Mouse (Mus musculus) cerebellum, adult 2 months (tissue): ENCODE data around the gene Espn. TPM values are rescaled to one million over a fixed set of nuclear protein-coding genes. Genes with fewer than 3 reads are reported as not detected.
A peak's percentile ranks its signal among the peaks of the same experiment; 100 is the strongest.

Experiments used
- DNase-seq, 2 experiments: peaks; one replicate each; pipeline ENCODE4 v3.0.0; 2021
- H3K27ac ChIP-seq: fragments of 200-500 bp; 2 replicates; pipeline ENCODE4 v1.5.1; 2012; ENCODE audit warnings: low read length, control low read depth, inconsistent platforms; ENCODE audit not compliant: insufficient read depth
- H3K27me3 ChIP-seq: fragments of 200-500 bp; 2 replicates; pipeline ENCODE4 v1.6.1; 2012; ENCODE audit warnings: inconsistent platforms, mild to moderate bottlenecking, low read length, moderate library complexity; ENCODE audit not compliant: control insufficient read depth, insufficient read depth
- H3K4me1 ChIP-seq: fragments of 200-500 bp; 2 replicates; pipeline ENCODE4 v1.6.1; 2011; ENCODE audit warnings: low read length; ENCODE audit not compliant: control insufficient read depth, insufficient read depth
- H3K4me3 ChIP-seq: fragments of 200-500 bp; replicated peaks from 2 replicates; pipeline ENCODE3; 2011; ENCODE audit warnings: mild to moderate bottlenecking, low read depth, low read length, control low read depth; ENCODE audit not compliant: insufficient read depth
- CTCF ChIP-seq: fragments of 200-500 bp; IDR thresholded peaks from 2 replicates; pipeline ENCODE4 v1.5.1; 2011; ENCODE audit warnings: low read depth, mild to moderate bottlenecking, control low read depth, low read length, moderate library complexity, borderline replicate concordance; ENCODE audit not compliant: insufficient read depth
- POLR2A ChIP-seq: fragments of 200-500 bp; IDR thresholded peaks from 2 replicates; pipeline ENCODE4 v1.6.1; 2011; ENCODE audit warnings: low read length, control low read depth, borderline replicate concordance; ENCODE audit not compliant: insufficient read depth
- WGBS: fragments of 180-500 bp; shearing (Covaris S2); methylation state at CpG from one replicate; pipeline ENCODE4 v1.1.7; 2018; 5-methylcytosine and 5-hydroxymethylcytosine counted together
- polyA plus RNA-seq: library from polyadenylated mRNA; depleted of rRNA; stranded (reverse); fragments of >200 nt; gene quantifications from 2 replicates; pipeline ENCODE4 v1.2.3, GENCODE M21; 2012

Gene Espn
- polyA plus RNA-seq, 1 experiment = 7.1 TPM

DNA sequence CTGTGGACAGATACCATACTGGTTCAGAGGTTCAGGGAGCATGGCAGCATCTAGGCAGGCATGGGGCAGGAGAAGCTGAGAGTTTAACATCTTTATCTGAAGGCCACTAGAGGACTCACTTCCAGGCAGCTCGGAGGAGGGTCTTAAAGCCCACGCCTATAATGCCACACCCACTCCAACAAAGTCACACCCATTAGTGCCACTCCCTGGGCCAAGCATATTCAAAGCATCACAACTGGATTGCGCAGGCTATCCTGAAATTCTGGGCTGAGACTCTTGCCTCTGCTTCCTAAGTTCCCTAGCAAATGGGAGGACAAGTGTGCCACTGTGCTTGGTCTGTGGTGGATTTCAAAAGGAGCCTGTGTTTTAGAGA is 33.0 kb upstream of the Espn start:
- TF ChIP-seq CTCF = no peak
- TF ChIP-seq POLR2A = no peak
- no peak for DNase-seq
- H3K27ac ChIP-seq = no peak overlapping the region; the same call in 1 of the 2 replicates

DNA sequence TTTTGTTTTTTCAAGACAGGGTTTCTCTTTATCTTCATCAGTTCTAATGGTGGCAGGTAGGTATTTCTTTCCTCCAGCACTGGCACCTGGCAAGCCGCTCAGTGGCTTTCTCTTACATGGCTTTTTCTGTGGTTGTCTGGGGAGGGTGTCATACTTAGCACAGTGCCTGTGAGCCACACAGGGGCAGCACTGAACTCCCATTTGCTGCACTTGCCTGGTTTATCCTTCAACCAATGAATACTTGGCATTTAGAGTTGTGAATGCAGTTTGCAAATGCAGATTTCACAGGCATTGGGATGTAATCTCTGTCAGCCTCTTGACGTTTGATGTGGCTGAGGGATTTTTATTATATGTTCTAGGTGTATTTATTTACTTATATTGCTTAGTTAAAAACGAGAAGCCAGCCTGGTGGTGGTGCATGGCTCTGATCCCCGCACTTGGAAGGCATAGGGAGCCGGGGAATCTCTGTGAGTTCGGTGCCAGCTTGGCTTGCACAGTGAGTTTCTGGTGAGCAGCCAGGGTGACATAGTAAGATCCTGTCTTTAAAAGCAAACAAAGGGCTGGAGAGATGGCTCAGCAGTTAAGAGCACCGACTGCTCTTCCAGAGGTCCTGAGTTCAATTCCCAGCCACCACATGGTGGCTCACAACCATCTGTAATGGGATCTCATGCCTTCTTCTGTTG is 32.3 kb upstream of the Espn start:
- WGBS = 8% methylated on average over 7 of the region's 7 CpGs
- Histone ChIP-seq H3K4me3 (no peak overlapping the region), H3K4me1 (peaks cover 43% of the 10 kb centered on the region), H3K27me3 (no peaks in the 10 kb centered on the region), H3K27ac (no peak overlapping the region)
- peak; percentile 70 to 76 for DNase-seq
- no peak for TF ChIP-seq POLR2A
- TF ChIP-seq CTCF = peak; percentile 48; the same call in 1 of the 2 replicates

More for the DNA sequence above, 33.0 kb upstream of the Espn start:
- no peak overlapping the region for H3K4me3 ChIP-seq
- no peaks in the 10 kb centered on the region for H3K27me3 ChIP-seq
- WGBS = 33% methylated on average over 3 of the region's 3 CpGs
- H3K4me1 ChIP-seq = peaks cover 46% of the 10 kb centered on the region

DNA sequence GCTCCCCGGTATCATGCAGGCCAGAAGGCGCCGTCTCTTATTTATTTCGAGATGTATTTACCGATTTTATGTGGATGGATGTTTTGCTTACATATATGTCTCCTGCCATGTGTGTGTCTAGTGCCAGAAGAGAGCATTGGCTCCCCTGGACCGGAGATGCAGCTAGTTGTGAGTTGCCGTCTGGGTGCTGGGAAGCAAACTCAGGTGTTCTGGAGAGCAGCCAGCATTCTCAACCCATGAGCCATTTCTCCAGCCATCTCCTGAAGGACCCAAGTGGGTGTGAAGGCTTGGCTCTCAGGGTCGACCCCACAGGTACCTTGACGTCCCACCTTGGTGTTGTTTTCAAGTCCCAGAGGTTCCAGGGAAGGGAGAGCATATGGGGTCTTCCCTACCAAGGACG is 30.0 kb upstream of the Espn start:
- Histone ChIP-seq H3K4me1 (peaks cover 41% of the 10 kb centered on the region), H3K4me3 (no peak overlapping the region), H3K27me3 (no peaks in the 10 kb centered on the region), H3K27ac (no peak overlapping the region)
- no peak for DNase-seq
- TF ChIP-seq CTCF = no peak
- no peak for TF ChIP-seq POLR2A
- WGBS = 58% methylated on average over 10 of the region's 10 CpGs

DNA sequence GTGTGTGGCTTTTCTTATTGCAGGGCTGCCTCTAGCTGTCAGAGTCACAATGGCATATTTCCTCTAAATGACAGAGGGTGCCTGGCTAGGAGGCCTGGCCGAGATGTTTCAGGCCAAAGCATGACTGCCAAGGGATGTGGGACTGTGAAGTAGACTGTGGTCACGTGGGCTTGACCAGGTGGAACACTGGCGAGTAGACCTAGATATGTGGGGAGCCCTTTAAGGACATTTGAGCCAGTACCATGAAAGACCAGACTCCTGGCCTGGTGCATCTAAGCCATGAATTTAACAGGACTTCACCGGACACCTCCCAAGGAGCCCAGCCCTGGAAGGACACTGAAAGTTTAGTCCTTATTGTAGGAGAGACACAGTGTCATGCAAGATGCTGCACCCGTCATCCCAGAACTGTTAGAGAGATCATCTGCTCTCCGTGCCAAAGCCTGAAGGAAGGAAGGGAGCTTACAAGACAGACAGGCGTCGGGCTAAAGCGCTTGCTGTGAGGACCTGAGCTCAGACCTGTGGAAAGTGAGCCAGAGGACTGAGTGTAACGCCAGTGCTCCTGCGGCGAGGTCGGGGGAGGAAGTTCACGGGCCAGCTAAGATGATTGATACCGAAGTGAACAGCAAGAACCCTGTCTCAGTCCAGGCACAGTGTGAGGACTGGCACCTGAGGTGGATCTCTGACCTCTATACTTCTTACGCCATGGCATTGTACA is 27.9 kb upstream of the Espn start:
- WGBS = 8% methylated on average over 16 of the region's 16 CpGs
- DNase-seq = peak; percentile 81 to 92
- no peak for TF ChIP-seq CTCF
- peak; percentile 35; the same call in 1 of the 2 replicates for TF ChIP-seq POLR2A

DNA sequence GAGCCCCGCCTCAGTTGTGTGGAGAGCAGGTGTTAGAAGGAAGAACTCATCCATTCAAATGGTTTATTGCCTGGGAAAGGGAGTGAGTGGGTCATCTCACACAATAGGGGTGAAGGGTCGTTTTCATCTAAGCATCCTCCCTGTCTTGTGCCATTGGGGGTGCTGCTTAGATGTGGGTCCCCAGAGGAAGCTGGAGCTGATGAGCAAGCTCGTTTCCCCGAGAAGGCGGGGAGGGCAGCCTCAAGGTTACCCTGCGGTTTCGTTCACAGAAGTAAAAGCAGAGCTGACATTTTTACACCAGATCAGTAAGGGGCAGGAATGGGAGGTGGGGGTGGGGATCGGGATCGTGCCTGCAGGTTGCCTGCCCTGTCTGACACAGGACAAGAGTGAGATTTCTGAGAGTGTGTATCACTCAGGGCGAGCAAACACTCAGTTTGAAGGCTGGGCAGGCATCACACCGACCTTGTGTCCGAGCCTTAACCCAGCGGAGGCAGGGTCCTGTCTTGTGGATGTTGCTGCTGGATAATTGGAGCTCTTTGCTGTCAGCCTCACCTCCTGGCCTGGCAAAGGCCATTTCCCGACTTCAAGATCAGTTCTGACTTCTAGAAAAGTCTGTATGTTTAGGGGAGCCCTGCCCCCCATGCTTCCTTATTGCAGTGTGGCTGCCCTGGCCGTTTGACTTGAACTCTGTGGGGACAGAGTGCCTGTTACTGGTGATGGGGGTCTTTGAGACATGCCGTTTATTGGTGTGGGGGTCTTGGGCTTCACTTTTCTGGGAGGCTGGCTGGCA is 26.9 kb upstream of the Espn start:
- H3K27me3 ChIP-seq = no peaks in the 10 kb centered on the region
- peak; percentile 36 to 51 for DNase-seq
- TF ChIP-seq POLR2A = no peak
- no peak for TF ChIP-seq CTCF
- 6% methylated on average over 16 of the region's 16 CpGs for WGBS
- peak overlapping the region; percentile 75 for H3K27ac ChIP-seq
- peaks cover 21% of the 10 kb centered on the region for H3K4me1 ChIP-seq
- H3K4me3 ChIP-seq = peak overlapping the region; percentile 72

More for the DNA sequence above, 27.9 kb upstream of the Espn start:
- H3K4me3 ChIP-seq = peak overlapping the region; percentile 72
- peak overlapping the region; percentile 84 for H3K27ac ChIP-seq
- peaks cover 23% of the 10 kb centered on the region for H3K4me1 ChIP-seq
- no peaks in the 10 kb centered on the region for H3K27me3 ChIP-seq

DNA sequence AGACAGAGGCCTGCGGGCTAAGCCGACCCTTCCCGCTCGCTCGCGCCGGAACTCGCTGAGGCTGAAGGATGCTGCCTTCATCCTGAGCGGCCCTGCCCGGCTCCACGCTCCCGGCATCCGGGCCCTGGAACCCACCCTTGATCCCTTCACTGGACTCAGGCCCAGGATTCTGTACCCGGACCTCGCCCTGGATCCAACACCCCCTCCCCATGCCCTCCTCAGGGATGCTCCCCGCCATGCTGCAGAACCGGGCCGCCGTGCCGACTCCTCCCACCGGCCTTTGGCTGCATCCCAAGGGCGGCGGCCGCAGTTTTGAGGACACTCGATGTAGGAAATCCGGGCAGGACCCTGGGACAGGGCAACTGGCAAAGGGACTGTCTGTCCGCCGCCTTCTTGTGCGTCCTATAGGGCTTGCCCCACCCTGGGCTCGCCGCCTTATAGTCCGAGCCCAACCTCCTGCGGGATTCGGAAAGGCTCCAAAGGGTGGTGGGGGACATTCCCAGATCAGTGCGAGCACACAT is 26.2 kb upstream of the Espn start:
- TF ChIP-seq POLR2A (no peak), CTCF (no peak)
- under 1% methylated on average over 35 of the region's 35 CpGs for WGBS
- H3K27me3 ChIP-seq = no peaks in the 10 kb centered on the region
- H3K27ac ChIP-seq = peak overlapping the region; percentile 75
- H3K4me1 ChIP-seq = peaks cover 21% of the 10 kb centered on the region
- H3K4me3 ChIP-seq = peak overlapping the region; percentile 72
- DNase-seq = peak; percentile 76 to 82

DNA sequence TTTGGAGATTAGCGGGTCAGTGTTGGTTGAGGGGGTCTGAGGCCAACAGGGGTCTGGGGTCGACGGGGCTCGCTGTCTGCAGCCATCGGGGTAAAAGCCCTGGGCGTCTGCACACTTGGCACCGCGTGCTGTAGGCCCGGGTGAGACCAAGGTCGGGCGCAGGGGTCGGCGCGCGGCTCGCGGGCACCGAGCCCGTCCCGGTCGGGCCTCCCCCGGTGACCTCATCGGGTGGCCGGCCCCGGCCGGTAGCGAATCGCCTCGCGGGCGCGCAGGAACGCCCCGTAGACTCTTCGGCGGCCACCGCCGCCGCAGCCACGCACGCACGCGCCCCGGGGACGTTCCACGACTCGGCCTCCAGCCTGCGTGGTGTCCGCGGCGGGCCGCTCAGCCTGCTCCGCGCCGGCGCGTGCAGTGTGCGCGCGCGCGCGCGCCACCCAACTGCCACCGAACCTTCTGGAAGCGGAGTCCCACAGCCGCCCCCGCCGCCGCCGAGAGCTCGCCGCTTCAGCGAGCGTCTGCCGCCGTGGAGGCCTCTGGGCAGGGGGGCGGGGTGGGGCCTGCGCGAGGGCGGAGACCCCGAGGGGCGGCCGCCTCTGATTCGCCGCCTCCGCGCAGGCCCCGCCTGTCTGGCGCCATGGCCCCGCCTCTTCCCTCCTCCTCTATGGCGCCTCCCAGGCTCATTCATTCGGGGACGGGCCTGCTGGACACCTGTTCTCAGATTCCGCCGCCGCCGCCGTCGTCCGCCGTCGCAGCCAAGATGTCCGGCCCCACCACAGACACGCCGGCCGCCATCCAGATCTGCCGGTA is 25.6 kb upstream of the Espn start, which contains the start of gene Acot7:
Gene Acot7, plus strand, starts transcription at position 598 of the 807 bp plus-strand sequence.
- Histone ChIP-seq H3K4me1 (peaks cover 21% of the 10 kb centered on the region), H3K27ac (peak within 1 kb of the TSS; percentile 82), H3K27me3 (no peaks in the 10 kb centered on the region), H3K4me3 (peak within 1 kb of the TSS; percentile 72)
- DNase-seq = peak; percentile 93 to 95
- TF ChIP-seq POLR2A (peak; percentile 67), CTCF (no peak)
- WGBS = under 1% methylated on average over 103 of the region's 108 CpGs
